Mouse (Mus musculus) cerebellum, adult (tissue): Measurements from ENCODE around the gene Ankdd1a.

Experiments used
- ATAC-seq: cut with Nextera tagmentation; 2 replicates; pipeline ENCODE4 v1.9.2; 2017; ENCODE audit warnings: mild to moderate bottlenecking, moderate library complexity, mixed read lengths; ENCODE audit not compliant: insufficient number of reproducible peaks, low FRiP score, low TSS enrichment

Gene Ankdd1a

DNA sequence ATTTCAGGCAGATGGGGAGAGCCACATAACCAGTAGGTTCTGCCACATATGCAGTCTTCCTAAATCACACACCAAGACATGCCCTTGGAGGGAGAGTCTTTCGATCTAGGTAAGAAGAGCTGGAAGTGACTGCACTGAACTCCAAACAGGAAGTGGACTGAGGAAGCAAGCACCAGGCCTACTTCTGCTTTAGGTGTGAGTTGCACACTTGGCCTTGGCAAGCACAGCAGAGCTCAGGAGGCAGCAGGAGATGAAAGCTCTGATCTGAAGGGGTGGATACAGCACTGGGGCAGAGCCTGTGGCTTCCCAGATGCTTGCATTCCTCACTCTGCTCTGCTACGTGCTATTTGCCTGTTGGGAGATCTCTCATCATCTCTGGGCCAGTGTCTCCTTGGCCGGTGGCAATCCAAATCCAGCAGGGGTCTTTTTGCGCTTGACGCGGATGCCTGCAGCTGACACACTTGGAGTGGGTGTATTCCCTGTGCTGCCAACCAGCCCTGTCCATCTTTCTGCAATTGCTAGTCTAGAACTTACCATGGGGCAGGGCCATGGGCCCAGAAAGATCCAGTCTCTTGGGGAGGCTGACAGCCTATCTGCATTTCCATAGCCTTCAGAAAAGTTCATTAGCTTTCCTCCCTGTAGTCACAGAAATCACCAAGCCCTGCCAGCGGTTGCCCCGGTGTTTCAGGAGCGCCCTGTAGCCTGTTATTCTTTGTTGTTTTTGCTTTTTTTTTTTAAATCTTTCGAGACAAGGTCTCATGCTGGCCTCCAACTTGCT is 25.8 kb upstream of the Ankdd1a start:
- ATAC-seq: no peak

DNA sequence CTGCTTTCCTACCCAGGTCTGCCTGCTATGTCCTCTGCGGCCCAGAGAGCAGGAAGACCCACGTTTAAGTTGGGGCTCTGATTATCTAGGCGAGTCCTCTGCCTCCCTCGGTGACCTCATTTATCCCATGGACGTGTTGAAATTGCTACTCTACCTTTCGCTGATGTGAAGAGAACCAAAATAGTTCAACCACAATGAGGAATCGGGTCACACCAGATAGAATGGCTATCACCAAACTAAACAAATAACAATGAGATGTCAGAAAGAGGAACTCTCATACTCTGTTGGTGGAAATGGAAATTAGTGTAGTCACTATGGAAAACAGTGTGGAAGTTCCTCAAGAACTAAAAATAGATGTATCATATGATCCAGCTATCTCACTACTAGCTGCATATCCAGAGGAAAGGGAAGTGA is 22.1 kb upstream of the Ankdd1a start:
- no peak for ATAC-seq

DNA sequence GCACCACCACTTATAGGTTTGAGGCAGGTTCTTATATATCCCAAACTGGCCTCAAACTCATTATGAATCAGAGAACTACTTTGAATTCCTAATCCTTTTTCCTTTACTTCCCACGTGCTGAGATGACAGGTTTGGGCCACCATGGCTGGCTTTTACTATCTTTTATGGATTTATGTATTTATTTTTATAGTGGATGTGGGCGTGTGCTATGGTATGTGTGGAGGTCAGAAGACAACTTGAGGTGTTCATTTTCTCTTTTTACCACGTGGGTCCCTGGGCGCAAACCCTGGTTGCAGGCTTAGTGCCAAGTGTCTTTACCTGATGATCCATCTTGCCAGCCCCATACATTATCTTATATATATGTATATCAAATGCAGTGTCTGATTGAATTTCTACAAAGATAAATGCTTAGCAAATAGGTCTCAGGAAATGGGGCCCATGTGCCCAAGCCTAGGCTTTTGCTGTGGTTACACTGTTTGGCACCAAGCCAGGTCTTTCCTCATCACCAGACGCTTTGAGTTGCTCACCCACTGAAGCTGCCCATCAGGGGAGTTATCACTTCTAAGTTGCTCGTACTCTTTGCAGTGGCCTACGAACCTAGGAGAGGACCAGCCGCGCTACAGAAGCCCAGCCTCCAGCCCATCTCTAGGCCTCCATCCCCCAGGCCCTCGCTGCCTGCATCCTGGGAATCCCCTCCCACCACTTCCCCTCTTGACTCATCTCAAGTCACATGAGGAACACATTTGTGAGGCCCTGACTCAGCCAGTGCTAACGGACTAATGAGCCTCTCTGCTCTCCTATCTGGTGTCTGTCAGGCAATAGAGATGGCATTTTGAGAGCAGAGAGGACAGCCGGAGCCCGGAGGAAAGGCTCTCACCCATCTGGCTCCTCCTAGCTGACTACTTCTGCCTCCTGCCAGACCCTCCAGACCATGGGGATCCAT is 21.4 kb upstream of the Ankdd1a start:
- no peak for ATAC-seq

DNA sequence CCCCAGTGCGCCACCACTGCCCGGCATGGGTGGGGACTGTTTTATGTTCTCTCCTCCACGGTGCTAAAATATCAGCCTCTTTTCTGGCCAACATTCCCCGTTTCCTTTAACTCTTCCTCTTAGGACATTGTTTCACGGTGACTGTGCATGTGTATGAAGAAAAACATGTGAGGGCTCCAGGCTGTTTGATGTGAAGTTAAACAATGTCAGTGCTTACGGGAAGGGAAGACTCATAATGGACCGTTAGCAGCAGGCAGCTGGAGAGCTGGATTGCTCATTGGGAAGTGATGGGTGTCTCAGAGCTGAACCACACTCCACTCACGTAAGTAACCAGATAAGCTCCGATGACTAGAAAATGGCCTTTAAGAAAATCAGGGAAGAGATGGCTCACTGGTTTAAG is 19.7 kb upstream of the Ankdd1a start:
- ATAC-seq: no peak

DNA sequence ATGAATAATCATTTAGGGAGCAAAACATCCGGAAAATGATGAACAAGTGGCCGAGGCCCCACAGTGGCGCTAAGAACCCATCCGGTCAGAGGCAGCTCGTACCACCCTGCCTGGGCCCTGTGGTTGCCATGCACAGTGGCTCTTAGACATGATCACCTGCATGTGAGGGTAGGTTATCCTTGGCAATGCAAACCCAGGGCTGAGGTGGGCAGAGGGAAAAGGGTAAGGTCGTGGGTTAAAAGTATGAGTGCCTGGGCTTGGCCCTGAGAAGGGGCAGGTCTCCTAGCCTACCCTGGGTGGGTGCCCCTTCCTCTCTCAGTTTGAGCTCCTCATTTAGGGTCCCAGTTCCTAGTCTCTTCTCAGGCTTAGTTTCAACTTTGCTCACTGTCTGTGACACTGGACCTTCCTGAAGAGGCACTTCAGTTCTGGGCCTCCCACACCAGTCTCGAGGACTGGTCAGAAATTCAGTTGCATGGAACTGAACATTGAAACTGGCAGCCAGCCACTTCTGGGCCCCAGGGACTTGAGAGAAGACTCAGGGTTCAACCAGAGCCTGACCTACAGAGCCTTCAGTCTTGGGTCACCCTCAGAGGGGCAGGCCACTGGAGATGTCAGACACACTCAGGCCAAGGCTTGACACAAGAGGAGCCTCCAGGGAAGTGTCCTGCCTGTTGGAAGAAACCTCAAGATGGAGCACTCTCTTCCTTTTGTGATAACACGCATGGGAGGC is 18.1 kb upstream of the Ankdd1a start:
- no peak for ATAC-seq

DNA sequence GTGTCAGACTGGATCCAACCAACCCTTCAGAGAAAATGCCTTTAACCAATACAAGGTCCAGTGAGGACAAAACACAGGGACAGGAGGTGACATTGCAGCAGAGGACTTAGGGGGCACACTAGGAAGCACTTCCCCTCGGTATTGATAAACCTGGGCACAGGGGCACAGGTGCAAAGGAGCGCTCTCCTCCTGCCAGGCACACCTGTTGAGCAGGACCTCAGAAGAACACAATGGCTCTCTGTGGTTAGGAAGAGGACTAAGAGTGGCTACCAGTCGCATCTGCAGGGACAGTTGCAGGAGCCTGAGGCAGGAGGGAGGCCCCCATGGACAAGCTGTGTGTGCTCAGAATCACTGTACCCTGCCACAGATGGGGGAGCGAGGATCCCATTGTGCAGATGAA is 16.5 kb upstream of the Ankdd1a start:
- no peak for ATAC-seq

DNA sequence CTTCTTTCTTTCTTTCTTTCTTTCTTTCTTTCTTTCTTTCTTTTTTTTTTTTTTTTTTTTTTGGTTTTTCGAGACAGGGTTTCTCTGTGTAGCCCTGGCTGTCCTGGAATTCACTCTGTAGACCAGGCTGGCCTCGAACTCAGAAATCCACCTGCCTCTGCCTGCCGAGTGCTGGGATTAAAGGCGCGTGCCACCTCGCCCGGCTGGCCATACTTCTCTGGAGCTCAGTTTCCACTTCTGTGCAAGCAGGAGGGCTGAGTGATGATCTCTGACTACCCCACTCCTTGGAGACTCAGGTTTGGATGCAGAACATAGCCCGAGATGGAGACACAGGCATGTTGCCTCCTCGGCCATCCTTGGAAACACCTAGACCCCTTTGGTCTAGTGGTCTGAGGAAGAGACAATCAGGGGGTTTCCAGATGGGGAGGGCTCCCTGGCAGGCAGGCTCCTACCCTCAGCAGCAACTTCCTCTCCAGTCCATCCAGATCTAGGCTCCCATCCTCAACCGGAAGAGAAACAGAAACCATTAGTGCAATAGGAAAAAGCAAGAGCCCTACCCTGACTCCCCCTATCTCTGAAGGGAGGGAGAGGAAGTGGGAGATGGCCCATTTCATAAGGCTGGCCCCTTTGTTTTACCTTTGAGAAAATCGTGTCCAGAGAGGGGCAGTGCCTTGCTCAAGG is 15.9 kb upstream of the Ankdd1a start:
- ATAC-seq: no peak

DNA sequence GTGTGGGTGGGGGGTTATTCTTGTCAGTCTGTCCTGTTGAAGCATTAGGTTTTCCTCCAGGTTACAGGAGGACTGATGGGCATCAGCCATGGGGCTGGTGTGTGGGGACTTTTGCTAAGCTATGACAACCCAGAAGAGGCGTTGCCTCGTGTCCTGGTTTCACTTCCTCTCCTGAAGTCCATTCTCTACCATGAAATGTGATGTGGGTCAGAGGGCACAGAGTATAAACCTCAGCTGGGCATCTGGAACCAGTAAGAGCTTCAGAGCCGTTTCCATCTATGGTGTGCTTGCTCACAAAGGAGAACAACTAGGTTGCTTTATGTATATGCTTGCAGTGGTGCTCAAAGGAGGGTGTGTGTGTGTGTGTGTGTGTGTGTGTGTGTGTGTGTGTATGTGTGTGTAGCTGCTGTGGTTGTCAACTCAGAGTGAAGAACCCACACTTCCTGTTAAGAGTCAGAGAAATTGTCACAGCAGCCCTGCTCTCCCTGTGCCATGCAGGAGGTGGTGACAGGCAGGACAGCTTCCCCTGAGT is 15.3 kb upstream of the Ankdd1a start:
- no peak for ATAC-seq

DNA sequence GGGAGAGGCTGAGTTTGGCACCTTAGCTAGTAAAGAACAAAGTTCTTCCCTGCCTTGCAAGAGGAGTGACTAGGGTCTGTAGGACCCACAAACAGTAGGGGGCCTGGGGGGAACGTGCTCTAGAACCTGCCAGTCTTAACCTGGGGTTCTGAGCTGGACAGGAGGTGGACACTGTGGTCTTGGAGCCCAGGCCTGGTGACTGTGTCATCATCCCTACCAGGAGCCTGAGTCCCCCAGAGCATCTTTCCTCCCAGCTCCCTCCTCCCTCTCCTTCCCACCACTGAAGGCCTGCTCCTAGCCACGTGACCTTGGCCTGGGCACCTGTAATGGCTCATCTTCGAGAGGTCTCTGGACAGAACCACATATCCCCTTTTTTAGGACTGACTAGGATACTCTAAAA is 14.1 kb upstream of the Ankdd1a start:
- ATAC-seq: no peak

DNA sequence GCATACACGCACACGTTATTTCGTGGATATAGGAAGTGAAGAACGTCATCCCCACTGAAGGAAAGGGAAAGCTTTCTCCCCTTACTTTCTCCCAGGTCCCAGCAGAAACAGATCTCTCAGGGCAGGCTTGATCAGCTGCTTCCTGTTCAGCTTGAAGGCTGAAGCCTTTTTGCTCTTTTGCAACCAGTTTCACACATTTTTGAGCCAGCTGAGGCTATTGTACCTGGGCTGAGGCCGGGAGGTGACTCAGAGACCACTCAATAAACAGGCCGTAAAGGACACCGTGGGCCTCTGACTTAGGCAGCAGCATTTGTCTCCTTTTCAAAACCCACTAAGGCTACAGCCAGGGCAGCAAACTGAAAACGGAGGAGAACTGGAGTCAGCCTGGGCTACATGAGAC is 13.0 kb upstream of the Ankdd1a start:
- ATAC-seq: no peak

DNA sequence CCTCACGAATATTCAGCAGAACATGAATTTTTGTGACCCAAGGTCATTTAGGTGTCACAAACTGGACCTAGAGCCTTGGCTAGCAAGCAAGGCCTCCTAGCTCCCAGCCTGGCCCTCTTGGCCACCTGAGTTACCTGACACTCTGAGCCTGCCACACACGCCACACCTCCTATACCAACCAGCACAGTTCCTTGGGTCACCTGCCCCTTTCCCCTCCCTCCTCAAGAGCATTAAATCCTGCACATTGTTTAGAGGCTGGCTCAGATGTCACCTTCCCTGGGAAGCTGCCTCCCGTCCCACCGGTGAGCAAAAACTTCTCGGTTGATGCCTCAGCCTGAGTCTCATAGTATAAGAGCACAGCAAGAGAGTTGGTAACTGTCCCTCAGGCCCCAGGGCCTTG is 11.3 kb upstream of the Ankdd1a start:
- ATAC-seq: no peak

DNA sequence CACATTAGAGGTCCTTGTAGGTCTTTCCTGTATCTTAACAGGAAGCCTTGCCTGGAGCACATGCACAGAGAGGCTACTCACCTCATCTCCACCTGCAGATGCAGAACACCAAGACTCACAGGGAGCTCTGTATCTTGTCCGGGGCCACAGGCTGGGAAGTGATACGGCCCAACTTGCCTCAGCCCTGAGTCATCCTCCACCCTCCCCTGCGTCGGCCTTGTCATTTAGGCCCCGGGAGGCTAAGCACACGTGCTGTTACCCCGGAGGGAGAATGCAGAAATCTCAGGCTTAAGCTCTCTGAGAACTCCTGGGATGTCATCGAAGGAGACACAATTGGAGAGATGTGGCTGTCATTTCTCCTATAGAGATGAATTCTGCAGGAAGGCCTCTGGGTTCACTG is 9.7 kb upstream of the Ankdd1a start:
- ATAC-seq: no peak

DNA sequence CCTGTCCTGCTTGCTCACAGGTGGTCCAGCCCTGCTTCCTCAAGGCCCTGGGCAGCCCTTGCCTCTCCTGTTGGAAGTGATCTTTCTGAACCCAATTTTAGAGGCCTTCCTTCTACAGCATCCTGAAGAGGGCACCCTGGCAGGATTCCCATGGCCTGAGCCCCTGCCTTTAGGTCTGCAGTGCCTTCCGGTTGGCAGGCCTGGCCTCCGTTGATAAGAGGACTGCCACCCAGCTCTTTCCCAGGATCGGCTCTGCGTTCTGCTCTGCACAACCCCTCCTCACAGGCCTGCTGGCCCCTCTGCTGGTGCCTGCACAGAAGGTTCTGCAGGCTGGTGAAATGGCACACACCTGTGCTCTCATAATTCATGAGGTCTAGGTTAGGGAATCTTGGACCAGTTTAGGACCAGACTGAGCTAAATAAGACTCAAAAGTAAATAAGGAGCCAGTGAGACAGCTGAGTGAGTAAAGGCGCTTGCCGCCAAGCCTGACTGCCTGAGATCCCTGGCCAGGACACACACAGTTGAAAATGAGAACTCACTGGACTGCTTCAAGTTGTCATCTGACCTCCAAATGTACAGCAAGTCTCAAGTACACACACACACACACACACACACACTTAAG is 8.5 kb upstream of the Ankdd1a start:
- ATAC-seq: no peak

DNA sequence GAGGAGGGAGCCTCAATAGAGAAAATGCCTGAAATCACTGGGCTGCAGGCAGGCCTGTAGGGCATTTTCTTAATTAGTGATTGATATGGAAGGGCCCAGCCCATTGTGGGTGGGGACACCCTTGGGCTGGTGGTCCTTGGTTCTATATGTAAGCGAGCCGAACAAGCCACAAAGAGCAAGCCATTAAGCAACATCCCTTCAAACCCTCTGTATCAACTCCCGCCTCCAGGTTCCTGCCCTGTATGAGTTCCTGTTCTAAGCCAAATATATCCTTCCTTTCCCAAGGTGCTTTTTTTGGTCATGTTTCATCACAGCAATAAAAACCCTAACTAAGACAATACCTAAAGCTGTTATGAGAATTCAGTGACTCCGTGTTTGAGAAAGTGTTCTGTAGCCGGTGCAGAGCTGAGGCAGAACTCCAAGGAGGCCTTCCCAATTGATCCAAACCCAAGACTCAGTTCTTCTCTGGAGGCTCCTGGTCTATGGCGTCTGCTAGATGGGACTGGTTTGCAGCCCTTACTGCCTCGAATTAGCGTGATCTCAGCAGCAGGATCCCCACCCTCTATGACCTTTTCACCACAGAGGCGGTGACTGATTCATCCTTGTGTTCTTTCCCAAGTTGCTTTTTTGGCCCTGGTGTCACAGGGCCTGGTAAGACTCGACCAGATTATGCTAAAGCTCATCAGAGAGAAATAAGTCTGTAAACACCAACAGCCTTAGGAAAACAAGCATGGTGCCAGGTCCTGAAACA is 5.6 kb upstream of the Ankdd1a start:
- ATAC-seq: no peak

DNA sequence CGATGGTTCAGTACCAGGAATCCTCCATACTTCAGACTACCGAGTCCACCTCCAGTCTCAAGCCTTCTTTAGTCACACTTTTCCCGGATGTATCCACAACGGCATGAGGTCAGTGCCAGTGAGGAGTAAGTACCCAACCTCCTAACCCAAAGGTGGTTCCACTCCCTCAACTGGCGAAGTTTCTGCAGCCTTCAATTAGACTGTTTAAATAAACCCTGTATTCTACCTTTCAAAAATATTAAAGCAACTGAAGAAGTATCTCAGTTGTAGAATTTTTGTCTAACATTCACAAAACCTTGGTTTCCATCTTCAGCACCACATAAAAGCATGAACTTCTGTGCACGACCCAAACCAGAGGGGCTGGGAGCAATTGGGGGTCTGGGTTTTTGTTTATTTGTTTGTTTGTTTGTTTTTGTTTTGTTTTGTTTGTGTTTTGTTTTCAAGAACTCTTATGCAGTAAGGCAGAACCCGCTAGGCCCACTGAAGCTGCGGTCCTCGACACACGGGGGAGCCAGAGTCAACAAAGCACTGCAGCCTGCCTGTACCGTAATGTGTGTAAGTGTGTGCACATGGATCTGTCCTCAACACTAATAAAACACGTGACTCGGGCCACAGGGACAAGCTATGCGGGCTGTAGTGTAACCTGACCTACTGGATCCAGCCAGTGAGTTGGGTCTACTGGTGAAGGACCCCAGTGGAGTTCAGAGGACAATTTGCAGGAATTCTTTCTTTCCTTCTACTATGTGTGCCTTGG is 3.8 kb upstream of the Ankdd1a start:
- peak; percentile 80 for ATAC-seq

DNA sequence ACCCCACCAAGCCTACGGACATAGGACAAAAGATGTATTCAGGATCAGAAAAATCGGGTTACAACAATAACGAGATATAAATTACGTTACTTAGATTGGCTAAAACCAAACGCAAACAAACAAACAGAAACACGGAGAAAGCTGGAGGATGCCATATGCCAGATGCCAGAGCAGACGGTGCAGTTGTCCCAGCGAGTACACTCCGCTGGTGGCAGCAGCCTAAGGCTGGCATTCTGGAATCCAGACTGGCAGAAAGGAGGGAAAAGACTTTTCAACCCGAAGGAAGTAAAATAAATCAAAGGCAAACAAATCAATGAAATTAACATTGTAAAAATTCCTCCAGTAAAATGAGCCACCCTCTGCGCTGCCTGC is 498 bp upstream of the Ankdd1a start:
- ATAC-seq: no peak

DNA sequence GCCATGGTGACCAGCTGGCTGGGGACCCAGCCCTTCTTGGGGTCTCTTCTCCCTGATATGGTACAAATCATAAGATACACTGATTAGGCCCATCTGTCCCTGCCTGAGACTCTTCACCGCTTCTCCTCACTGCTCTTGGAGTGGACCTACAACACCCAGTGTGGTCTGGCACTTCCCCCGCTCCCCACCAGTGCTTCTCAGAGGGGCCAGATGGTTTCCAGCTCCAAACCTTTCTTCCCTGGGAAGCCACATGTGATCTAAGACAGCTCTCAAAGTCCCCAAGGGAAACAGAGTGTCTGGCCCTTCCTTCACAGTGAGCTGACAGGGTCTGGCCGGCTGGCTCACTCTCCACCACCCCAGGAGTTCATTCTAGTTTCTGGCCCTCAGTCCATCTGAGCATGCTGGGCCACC is 5.1 kb downstream of the Ankdd1a start:
- peak; percentile 69 for ATAC-seq

DNA sequence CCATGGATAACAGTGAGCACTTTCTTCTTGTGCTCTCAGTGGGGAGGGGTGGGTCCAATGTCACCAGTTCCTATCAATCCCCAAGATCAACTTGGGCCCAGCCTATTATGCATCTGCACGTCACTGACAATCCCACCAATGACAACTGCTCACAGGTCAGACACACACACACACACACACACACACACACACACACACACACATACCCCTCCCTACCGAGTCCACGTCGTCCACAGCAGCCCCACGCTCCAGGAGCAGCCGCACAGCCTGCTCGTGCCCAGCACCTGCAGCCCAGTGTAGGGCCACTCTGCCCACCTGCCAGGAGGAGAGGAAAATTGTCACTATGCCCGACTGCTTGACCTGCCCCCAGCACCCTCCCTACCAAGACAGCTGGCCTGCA is 5.6 kb downstream of the Ankdd1a start:
- ATAC-seq: no peak; the same call in 1 of the 2 replicates
